Mouse (Mus musculus) cerebellum, adult 2 months (tissue): ENCODE results near the gene Ccl28. TPM values are rescaled to one million over a fixed set of nuclear protein-coding genes. Genes with fewer than 3 reads are reported as not detected.
A peak's percentile ranks its signal among the peaks of the same experiment; 100 is the strongest.

ENCODE experiments used
- DNase-seq, 2 experiments: peaks; one replicate each; pipeline ENCODE4 v3.0.0; 2021
- H3K27ac ChIP-seq: fragments of 200-500 bp; 2 replicates; pipeline ENCODE4 v1.5.1; 2012; ENCODE audit warnings: low read length, control low read depth, inconsistent platforms; ENCODE audit not compliant: insufficient read depth
- H3K27me3 ChIP-seq: fragments of 200-500 bp; 2 replicates; pipeline ENCODE4 v1.6.1; 2012; ENCODE audit warnings: inconsistent platforms, mild to moderate bottlenecking, low read length, moderate library complexity; ENCODE audit not compliant: control insufficient read depth, insufficient read depth
- H3K4me1 ChIP-seq: fragments of 200-500 bp; 2 replicates; pipeline ENCODE4 v1.6.1; 2011; ENCODE audit warnings: low read length; ENCODE audit not compliant: control insufficient read depth, insufficient read depth
- H3K4me3 ChIP-seq: fragments of 200-500 bp; replicated peaks from 2 replicates; pipeline ENCODE3; 2011; ENCODE audit warnings: mild to moderate bottlenecking, low read depth, low read length, control low read depth; ENCODE audit not compliant: insufficient read depth
- CTCF ChIP-seq: fragments of 200-500 bp; IDR thresholded peaks from 2 replicates; pipeline ENCODE4 v1.5.1; 2011; ENCODE audit warnings: low read depth, mild to moderate bottlenecking, control low read depth, low read length, moderate library complexity, borderline replicate concordance; ENCODE audit not compliant: insufficient read depth
- POLR2A ChIP-seq: fragments of 200-500 bp; IDR thresholded peaks from 2 replicates; pipeline ENCODE4 v1.6.1; 2011; ENCODE audit warnings: low read length, control low read depth, borderline replicate concordance; ENCODE audit not compliant: insufficient read depth
- WGBS: fragments of 180-500 bp; shearing (Covaris S2); methylation state at CpG from one replicate; pipeline ENCODE4 v1.1.7; 2018; 5-methylcytosine and 5-hydroxymethylcytosine counted together
- polyA plus RNA-seq: library from polyadenylated mRNA; depleted of rRNA; stranded (reverse); fragments of >200 nt; gene quantifications from 2 replicates; pipeline ENCODE4 v1.2.3, GENCODE M21; 2012

Gene Ccl28
- polyA plus RNA-seq, 1 experiment = 0.47 TPM

DNA sequence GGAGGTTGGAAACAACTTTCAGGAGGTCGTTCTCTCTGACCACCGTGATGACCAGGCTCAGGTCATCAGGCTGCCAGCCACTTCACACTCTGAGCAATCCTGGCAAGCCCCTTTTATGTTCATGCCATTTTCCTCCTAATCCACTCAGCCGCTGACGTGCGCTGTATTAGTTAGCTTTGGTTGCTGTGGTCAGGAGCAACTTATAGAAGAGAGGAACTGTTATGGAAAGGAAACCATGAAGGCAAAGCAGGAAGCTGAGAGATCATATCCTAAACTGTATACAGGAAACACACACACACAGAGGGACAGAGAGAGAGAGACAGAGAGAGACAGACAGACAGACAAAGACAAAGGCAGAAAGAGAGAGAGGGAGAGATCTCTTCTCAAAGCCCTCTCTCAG is 15.7 kb downstream of the Ccl28 start:
- Histone ChIP-seq H3K27ac (no peak overlapping the region), H3K27me3 (no peaks in the 10 kb centered on the region), H3K4me1 (no peaks in the 10 kb centered on the region), H3K4me3 (no peak overlapping the region)
- TF ChIP-seq CTCF (no peak), POLR2A (no peak)
- no peak for DNase-seq
- 76% methylated on average over 5 of the region's 5 CpGs for WGBS

DNA sequence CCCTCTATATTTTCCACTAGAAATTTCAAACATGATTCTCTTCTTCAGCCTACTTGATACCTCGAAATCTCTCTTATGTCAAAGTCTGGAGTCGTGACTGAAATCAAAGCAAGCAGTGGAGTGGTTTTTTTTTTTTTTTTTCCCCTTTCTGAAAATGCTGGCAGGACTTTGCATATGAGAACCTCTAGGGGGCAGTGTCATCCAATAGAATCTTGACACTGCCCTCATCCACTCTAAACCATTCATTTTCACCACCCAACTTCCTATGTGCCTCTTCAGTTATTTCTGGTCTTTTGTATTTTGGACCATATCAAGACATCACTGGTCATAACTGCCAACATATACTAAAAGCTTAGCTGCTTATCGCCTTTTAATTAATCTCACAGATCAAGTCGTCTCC is 16.9 kb downstream of the Ccl28 start:
- peak in 1 of 2 experiments; percentile 25 for DNase-seq
- no peak overlapping the region for H3K27ac ChIP-seq
- WGBS = 37% methylated on average over 4 of the region's 4 CpGs
- no peaks in the 10 kb centered on the region for H3K27me3 ChIP-seq
- TF ChIP-seq POLR2A = no peak
- TF ChIP-seq CTCF = no peak; the same call in 1 of the 2 replicates
- H3K4me3 ChIP-seq = no peak overlapping the region
- no peaks in the 10 kb centered on the region for H3K4me1 ChIP-seq

DNA sequence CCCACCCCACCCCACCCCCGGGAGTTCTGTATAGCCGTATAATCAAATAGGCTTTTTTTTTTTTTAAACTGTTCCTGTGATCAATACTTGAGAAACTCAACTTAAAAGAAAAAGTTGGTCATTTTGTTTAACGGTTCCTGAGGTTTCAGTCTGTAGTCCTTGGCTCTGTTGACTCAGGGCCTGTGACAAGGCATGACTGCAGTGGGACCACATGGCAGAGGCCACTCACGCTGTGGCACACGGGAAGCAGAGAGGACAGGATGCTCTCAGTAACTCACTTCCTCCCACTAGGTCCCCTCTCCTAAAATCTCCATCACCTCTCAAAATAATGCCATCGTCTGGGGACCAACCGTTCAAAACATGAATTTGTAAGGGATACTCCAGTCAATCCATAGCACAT is 17.5 kb downstream of the Ccl28 start:
- DNase-seq = no peak
- Histone ChIP-seq H3K27me3 (no peaks in the 10 kb centered on the region), H3K27ac (no peak overlapping the region), H3K4me3 (no peak overlapping the region), H3K4me1 (no peaks in the 10 kb centered on the region)
- 76% methylated on average over 7 of the region's 7 CpGs for WGBS
- TF ChIP-seq POLR2A = no peak
- TF ChIP-seq CTCF = no peak

DNA sequence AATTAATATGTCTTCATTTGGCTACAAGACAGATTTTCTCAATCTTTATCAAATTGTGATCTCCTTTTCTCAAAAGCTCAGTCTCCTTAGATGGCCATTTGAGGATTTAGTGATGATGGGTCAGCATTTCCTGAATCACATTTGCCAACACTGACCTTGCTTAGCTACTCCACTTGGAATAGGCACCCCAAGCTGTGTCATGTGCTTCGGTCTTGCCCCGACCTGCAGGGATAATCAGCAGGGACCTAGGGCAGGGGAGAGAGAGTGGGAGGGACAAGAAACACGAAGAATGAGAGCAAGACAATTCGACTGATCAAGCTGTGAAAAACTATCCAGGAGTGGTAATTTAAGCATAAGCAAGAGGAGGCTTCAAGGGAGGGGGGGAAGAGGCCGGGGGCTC is 21.1 kb downstream of the Ccl28 start:
- H3K4me3 ChIP-seq = no peak overlapping the region
- H3K27me3 ChIP-seq = no peaks in the 10 kb centered on the region
- TF ChIP-seq CTCF (no peak), POLR2A (no peak)
- 62% methylated on average over 5 of the region's 5 CpGs for WGBS
- H3K27ac ChIP-seq = no peak overlapping the region
- H3K4me1 ChIP-seq = no peaks in the 10 kb centered on the region
- no peak for DNase-seq

DNA sequence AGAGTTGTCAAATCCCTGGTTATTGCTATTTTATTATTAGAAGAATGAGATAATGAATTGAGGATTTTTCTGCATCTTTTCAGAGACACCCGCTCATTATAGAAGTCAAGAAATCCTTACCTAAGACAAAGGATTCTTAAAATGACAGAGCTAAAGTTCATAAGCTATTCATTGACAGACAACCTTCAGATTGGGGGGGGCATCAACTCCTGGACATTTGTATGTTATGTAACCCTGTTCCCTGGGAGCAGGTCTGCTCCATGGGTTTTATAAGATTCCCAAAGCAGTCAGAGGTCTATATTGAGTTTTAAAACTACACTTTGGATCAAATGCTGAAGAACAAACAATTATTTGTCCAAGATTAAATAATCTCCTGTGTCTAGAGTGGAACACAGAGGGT is 22.9 kb downstream of the Ccl28 start:
- H3K4me1 ChIP-seq = no peaks in the 10 kb centered on the region
- no peak for TF ChIP-seq CTCF
- no peak for TF ChIP-seq POLR2A
- 96% methylated on average over 1 of the region's 1 CpGs for WGBS

DNA sequence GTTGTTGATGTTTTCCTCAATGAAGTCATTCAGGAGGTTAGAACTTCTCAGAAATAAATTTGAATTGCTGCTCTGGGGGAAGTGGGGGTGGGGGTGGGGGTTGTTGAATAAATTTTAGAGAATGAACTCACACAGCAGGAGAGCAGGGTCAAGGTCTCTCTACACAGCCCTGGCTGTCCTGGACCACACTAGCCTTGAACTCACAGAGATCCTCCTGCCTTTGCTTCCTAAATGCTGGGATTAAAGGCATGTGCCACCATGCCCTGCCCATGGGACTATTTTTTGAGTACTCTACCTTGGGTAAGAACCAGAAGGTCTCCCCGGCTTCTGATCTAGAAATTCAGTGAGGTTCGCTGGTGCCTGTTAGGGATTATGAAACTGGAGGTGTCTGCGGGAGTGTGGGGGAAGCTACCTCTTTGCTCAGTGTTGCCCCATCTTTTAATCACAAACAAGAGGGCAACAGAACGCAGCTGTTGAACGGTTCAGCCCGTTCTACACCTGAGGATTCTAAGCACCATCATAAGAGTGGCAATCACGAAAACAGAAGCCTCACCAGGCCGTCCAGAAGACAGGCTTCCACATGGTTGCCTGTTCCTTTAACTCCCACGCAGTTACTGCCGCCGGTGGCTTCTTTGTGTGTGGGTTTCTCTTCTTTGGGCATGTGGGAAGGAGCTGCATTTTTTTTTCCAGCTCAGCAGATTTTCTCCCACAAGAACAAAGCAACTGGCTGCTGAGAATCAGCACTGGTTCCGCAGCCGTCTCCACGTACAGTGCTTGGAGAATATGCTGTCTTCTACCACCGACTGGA is 25.5 kb downstream of the Ccl28 start:
- no peak for DNase-seq
- no peak for TF ChIP-seq CTCF
- TF ChIP-seq POLR2A = no peak
- Histone ChIP-seq H3K4me1 (no peaks in the 10 kb centered on the region), H3K4me3 (no peak overlapping the region), H3K27ac (no peak overlapping the region), H3K27me3 (no peaks in the 10 kb centered on the region)
- WGBS = 38% methylated on average over 15 of the region's 15 CpGs

More for the DNA sequence above, 22.9 kb downstream of the Ccl28 start:
- Histone ChIP-seq H3K27me3 (no peaks in the 10 kb centered on the region), H3K27ac (no peak overlapping the region), H3K4me3 (no peak overlapping the region)
- DNase-seq = no peak

DNA sequence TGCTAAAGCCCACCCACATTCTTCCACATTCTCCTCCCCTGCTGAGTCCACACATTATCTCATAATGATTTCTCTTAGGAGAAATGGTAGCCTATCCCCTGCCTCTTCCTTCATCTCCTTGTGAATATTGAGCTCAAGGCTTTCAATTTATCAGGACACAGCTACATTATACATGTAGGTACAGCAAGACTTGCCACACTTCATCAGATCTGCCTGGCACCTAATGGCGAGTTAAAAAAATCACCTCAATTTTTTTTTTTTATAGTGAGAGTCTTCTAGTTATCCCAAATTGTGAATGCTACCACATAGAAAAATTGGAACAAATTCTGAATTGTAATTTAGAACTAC is 26.1 kb downstream of the Ccl28 start:
- Histone ChIP-seq H3K4me3 (no peak overlapping the region), H3K4me1 (no peaks in the 10 kb centered on the region), H3K27me3 (no peaks in the 10 kb centered on the region), H3K27ac (no peak overlapping the region)
- WGBS = 82% methylated on average over 1 of the region's 1 CpGs
- TF ChIP-seq CTCF (no peak), POLR2A (no peak)
- no peak for DNase-seq

DNA sequence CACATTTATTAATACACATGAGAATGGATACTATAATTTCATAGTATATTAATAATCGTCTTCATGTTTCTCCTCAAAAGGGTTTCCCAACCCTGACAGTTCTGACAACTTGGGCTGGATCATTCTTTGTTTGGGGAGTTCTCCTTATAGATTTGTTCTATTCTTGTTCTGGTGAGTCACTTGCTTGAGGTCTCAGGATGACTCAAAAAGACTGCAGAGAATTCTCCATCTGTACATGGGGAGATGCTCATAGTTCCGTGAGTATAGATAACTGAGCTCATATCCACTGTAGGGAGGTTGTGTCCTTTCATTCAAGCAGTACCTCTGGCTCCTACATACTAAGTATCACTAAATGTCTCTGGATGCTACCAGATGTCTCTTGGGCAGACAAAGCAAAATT is 31.1 kb downstream of the Ccl28 start:
- DNase-seq = no peak
- WGBS = 86% methylated on average over 2 of the region's 2 CpGs
- Histone ChIP-seq H3K27me3 (no peaks in the 10 kb centered on the region), H3K4me1 (peaks cover 3% of the 10 kb centered on the region), H3K4me3 (no peak overlapping the region), H3K27ac (no peak overlapping the region)
- TF ChIP-seq CTCF = no peak
- TF ChIP-seq POLR2A = no peak
